Mouse (Mus musculus) megakaryocyte, embryonic 14.5 days (primary cell): ENCODE measurements around the gene Pheta2. TPM values are rescaled to one million over a fixed set of nuclear protein-coding genes. Genes with fewer than 3 reads are reported as not detected.

ENCODE experiments used
- H3K27me3 ChIP-seq: replicated peaks from 2 replicates; pipeline ENCODE3; 2012; ENCODE audit warnings: inconsistent platforms
- H3K36me3 ChIP-seq: replicated peaks from 2 replicates; pipeline ENCODE3; 2012; ENCODE audit warnings: low read length, inconsistent platforms, mixed read lengths
- H3K4me1 ChIP-seq: 2 replicates; pipeline ENCODE4 v1.6.1; 2012; ENCODE audit warnings: inconsistent platforms
- H3K4me3 ChIP-seq: replicated peaks from 2 replicates; pipeline ENCODE3; 2012; ENCODE audit warnings: moderate library complexity, mild to moderate bottlenecking, inconsistent platforms
- H3K9me3 ChIP-seq: 2 replicates; pipeline ENCODE4 v1.6.1; 2012; ENCODE audit warnings: inconsistent platforms
- FLI1 ChIP-seq: IDR thresholded peaks from 2 replicates; pipeline ENCODE4 v1.6.1; 2012; ENCODE audit warnings: low read length, inconsistent platforms, mixed read lengths
- GATA1 ChIP-seq: IDR thresholded peaks from 3 replicates; pipeline ENCODE4 v1.6.1; 2012; ENCODE audit warnings: mixed read lengths, low read length, inconsistent platforms, borderline replicate concordance
- polyA plus RNA-seq: library from polyadenylated mRNA; stranded (reverse); fragments of >175 nt; gene quantifications from 2 replicates; pipeline ENCODE4 v1.2.3, GENCODE M21; 2012; ENCODE audit warnings: low replicate concordance; ENCODE audit not compliant: insufficient read depth

Pheta2 gene
- polyA plus RNA-seq, 1 experiment = 5.5 TPM

DNA sequence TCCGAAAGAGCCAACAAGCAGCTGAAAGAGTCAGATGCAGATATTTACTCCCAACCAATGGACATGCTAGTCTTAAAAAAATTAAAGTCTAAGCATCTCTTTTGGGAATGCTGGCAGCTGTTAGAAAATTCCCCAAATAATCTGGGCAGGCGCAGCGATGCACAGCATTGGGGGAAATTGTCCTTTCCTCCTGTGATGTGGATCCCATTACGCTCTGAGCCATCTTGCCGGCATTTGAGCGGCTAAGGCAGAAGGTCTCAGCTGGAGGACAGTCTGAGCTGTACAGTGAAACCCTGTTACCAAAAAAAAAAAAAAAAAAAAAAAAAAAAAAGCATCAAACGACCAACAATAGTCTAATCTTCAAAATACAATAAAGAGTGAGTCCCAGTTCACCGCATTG, 16.5 kb upstream of the Pheta2 start:
- TF ChIP-seq FLI1 (no peak), GATA1 (no peak)
- Histone ChIP-seq H3K9me3 (peaks cover 9% of the 10 kb centered on the region), H3K4me1 (peaks cover 45% of the 10 kb centered on the region), H3K36me3 (no peaks in the 10 kb centered on the region), H3K4me3 (no peak overlapping the region), H3K27me3 (peaks cover 3% of the 10 kb centered on the region)

DNA sequence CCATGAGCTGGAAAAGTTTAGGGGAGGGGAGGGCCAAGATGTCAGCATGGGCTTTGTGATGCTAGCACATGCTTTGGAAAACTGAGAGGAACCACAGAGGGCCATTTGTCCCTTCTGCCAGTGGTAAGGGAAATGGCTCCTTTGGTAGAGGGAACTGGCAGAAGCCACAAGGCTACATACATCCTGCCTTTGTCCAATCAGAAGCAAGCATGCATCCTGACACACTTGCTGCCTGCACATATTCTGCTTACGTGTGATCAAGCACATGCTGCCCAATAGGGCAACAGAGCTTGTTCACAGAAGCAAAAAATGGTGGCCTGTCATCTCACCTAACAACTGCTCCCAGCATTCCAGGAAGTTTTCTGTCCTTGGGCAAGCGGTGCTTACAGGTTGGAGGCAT, 13.4 kb upstream of the Pheta2 start:
- Histone ChIP-seq H3K4me1 (peaks cover 35% of the 10 kb centered on the region), H3K4me3 (no peak overlapping the region), H3K27me3 (peaks cover 3% of the 10 kb centered on the region), H3K9me3 (peaks cover 6% of the 10 kb centered on the region), H3K36me3 (peaks cover 22% of the 10 kb centered on the region)
- TF ChIP-seq FLI1 (no peak), GATA1 (no peak)

DNA sequence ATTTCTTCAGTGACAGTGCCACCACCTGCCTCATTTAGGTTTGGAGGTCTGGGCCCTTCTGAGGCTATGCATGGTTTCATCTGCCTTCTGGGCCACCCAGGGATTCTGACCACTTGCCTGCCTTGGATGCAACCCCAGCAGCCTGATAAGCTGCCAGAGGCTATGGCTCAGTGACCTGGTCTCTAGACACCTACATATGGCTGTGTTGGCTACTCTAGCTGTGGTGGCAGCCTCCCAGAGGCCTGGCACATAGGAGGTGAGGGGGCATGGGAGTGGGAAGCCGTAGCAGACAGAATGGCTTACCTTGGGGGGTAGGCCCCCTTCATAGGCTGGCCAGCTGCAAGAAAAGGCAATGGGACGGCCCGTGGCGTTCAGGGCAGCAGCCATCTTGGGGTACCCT, 3.5 kb upstream of the Pheta2 start:
- TF ChIP-seq GATA1 (no peak), FLI1 (no peak)
- Histone ChIP-seq H3K36me3 (peaks cover 70% of the 10 kb centered on the region), H3K27me3 (no peaks in the 10 kb centered on the region), H3K4me3 (no peak overlapping the region), H3K4me1 (peaks cover 53% of the 10 kb centered on the region), H3K9me3 (no peaks in the 10 kb centered on the region)

DNA sequence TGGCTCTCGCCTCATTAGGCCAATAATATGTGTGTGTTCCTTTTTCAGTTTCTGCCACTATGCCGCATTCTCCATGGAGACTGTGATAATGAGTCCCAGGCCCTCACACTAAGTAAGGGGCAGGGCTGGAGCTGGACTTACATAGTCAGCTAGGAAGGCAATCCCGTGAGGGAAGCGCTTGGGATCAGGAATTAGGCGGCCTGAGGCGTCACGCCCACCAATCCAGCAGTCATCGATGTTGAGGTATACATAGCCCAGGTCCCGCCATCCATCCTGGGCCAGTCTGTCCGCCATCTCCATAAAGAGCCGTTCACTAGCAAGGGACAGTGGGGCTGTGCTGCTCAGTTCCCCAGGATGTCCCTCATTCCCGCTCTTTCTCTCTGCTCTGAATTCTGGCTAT, 2.1 kb upstream of the Pheta2 start:
- no peaks in the 10 kb centered on the region for H3K27me3 ChIP-seq
- peaks cover 56% of the 10 kb centered on the region for H3K36me3 ChIP-seq
- peak overlapping the region; percentile 74 for H3K4me3 ChIP-seq
- H3K9me3 ChIP-seq = no peaks in the 10 kb centered on the region
- TF ChIP-seq GATA1 (no peak), FLI1 (no peak)
- H3K4me1 ChIP-seq = peaks cover 67% of the 10 kb centered on the region

DNA sequence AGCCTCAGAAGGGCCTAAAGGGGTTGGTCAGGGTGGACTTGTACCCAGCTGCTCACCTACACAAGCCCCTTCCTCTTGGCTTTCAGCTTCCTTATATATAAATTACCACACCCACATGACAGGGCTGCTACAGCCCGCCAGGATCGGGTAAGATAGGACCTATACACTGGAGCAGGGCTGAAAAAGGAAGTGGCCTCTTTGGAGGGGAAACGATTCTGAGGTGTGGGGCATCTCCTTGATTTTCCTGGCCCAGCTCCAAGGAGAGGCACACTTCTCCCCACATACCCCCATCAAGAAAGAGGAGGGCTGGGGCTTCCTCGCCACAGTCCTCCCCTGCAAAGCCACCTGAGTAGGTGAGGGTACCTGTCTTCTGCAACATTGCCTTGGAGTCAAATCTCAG, 867 bp upstream of the Pheta2 start:
- H3K4me3 ChIP-seq = peak overlapping the region; percentile 91
- H3K36me3 ChIP-seq = peaks cover 44% of the 10 kb centered on the region

DNA sequence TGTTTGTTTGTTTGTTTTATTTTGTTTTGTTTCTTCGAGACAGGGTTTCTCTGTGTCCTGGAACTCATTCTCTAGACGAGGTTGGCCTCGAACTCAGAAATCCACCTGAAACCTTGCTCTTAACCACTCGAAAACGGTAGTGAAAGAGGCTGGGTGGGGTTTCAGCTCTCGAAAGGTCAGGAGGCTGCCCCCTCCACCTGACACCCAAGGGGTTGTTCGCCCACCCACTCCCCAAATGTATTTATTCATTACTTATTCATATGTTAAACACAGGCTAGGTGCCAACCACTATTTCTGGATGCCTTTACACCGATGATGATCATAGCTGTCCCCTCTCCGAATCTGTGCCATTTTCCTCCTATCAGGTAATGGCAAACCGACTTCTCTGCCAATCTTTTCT, 408 bp downstream of the Pheta2 start:
- TF ChIP-seq FLI1 (no peak), GATA1 (no peak)
- Histone ChIP-seq H3K9me3 (peaks cover 5% of the 10 kb centered on the region; the same call in 1 of the 2 replicates), H3K27me3 (no peaks in the 10 kb centered on the region), H3K4me1 (peaks cover 83% of the 10 kb centered on the region), H3K36me3 (peaks cover 45% of the 10 kb centered on the region), H3K4me3 (peak overlapping the region; percentile 91)

More for the DNA sequence above, 867 bp upstream of the Pheta2 start:
- Histone ChIP-seq H3K9me3 (no peaks in the 10 kb centered on the region), H3K4me1 (peaks cover 70% of the 10 kb centered on the region), H3K27me3 (no peaks in the 10 kb centered on the region)
- TF ChIP-seq GATA1 (no peak), FLI1 (no peak)

DNA sequence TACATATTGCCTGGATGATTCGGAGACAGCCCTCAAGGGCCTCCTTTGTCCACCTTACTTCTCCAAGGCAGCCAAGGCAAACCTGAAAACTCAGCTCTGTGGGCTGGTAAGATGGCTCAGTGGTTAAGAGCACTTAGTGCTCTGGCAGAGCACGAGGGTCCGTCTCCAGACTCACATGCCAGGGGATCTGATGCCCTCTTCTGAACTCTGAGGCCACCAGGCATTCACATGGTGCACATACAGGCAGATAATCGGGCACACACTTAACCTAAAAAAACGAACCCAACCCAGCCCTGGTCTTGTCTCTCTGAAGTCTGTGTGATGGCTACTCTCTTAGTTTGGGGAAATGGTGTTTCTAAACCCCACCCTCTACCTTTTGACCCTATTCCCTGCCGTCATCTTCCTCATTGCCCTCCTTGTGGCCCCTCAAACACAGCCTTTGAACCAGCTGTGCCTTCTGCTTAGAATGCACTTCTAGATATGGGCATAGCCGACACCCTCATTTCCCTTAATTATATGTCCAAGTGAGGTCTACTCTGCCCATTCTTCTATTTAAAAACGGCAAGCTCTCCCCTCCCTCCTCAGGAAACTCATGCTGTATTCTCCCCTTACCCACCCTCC, 1.0 kb downstream of the Pheta2 start:
- Histone ChIP-seq H3K4me3 (peak overlapping the region; percentile 91), H3K9me3 (peaks cover 5% of the 10 kb centered on the region; the same call in 1 of the 2 replicates), H3K4me1 (peaks cover 89% of the 10 kb centered on the region), H3K27me3 (no peaks in the 10 kb centered on the region), H3K36me3 (peaks cover 45% of the 10 kb centered on the region)
- TF ChIP-seq FLI1 (no peak), GATA1 (no peak)

DNA sequence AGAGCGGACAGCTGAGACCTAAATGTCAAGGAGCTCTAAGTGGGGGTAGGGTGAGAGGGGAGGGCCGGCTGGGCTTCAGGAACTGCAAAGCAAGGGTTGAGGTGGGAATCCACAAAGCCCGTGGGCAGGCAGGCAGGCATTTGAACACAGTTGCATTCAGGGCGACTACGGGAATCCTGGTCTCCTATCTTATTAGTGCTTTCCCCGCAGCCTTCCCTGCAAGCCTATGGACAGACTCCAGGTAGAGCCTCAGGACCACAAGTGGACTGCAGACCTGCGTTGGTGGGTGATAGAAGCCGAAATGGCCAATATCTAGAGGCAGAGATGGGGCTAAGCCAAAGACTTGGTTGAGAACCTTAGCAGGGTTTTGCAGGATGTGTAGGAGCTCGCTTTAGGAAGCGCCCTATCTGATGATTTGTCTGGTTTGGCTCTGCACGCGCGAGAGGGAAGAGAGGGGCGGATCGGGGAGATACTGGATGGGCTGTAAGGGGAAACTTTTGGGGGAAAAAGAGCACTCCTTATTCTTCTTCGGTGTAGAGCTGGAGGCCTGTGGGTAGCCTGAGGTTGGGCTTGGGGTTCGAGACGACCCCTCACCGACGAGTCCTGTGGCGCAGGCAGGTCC, 1.8 kb downstream of the Pheta2 start:
- peaks cover 90% of the 10 kb centered on the region for H3K4me1 ChIP-seq
- peaks cover 40% of the 10 kb centered on the region for H3K36me3 ChIP-seq
- H3K9me3 ChIP-seq = peaks cover 5% of the 10 kb centered on the region; the same call in 1 of the 2 replicates
- TF ChIP-seq GATA1 (no peak), FLI1 (no peak)
- peak overlapping the region; percentile 92 for H3K4me3 ChIP-seq
- no peaks in the 10 kb centered on the region for H3K27me3 ChIP-seq

DNA sequence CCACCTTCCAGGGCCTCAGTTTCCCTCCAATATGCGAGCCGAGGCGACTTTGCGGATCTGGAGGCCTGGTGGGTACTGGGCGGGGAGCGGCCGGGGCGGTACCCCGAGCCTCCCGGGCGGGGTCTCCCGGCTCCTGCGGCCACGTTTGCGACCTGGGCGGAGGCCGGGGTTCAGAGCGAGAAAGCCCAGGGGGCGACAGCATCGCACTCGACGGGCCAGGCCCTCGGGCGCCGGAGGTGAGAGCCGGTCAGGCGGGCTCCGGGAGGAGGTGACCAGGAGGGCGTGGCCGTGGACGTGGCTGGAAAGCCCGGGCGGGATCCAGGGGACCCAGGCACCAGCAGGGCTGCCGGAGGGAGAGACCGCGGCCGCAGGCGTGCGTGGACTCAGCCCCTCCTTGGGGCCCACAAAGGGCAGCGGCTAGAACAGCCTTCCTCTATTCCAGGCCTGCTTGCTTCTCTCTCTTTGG, 2.3 kb downstream of the Pheta2 start:
- H3K27me3 ChIP-seq = no peaks in the 10 kb centered on the region
- TF ChIP-seq FLI1 = no peak
- TF ChIP-seq GATA1 = no peak
- H3K4me1 ChIP-seq = peaks cover 85% of the 10 kb centered on the region
- H3K4me3 ChIP-seq = peak overlapping the region; percentile 92
- peaks cover 5% of the 10 kb centered on the region; the same call in 1 of the 2 replicates for H3K9me3 ChIP-seq
- peaks cover 34% of the 10 kb centered on the region for H3K36me3 ChIP-seq
